Mouse (Mus musculus) lung, postnatal 0 days (tissue): ENCODE results near the gene Numa1.

Experiments
- CTCF ChIP-seq: IDR thresholded peaks from 2 replicates; pipeline ENCODE4 v1.5.1; 2016; ENCODE audit warnings: antibody characterized with exemption, mild to moderate bottlenecking
- EP300 ChIP-seq: IDR thresholded peaks from 2 replicates; pipeline ENCODE4 v1.6.1; 2016; ENCODE audit warnings: antibody characterized with exemption, mild to moderate bottlenecking, control low read depth

GRCm38 (mm10) chr7:101999461-102000151, 65.7 kb downstream of the Numa1 start:
- TF ChIP-seq CTCF (no peak), EP300 (no peak)
